Mouse (Mus musculus) forebrain, embryonic 11.5 days (tissue): Measurements from ENCODE around the gene Nr1d1. TPM values are rescaled to one million over a fixed set of nuclear protein-coding genes. Genes with fewer than 3 reads are reported as not detected.

Experiments
- ATAC-seq: fragments of 200-750 bp; cut with Nextera tagmentation; replicated peaks from 2 replicates; pipeline ENCODE4 v1.8.0; 2017; ENCODE audit warnings: moderate TSS enrichment; ENCODE audit not compliant: low FRiP score
- DNase-seq: peaks from one replicate; pipeline ENCODE4 v3.0.0-alpha.2; 2017; ENCODE audit warnings: low spot score
- H3K27ac ChIP-seq: fragments of 300-500 bp; sonication (generic); 2 replicates; pipeline ENCODE4 v1.5.1; 2014; ENCODE audit warnings: low read depth, low read length
- H3K27me3 ChIP-seq: fragments of 300-500 bp; sonication (generic); 2 replicates; pipeline ENCODE4 v1.6.1; 2014; ENCODE audit warnings: mild to moderate bottlenecking, low read length, mixed read lengths; ENCODE audit not compliant: control insufficient read depth, insufficient read depth
- H3K36me3 ChIP-seq: fragments of 300-500 bp; sonication (generic); 2 replicates; pipeline ENCODE4 v1.6.1; 2014; ENCODE audit warnings: mild to moderate bottlenecking, low read length, moderate library complexity, mixed read lengths; ENCODE audit not compliant: control insufficient read depth, insufficient read depth
- H3K4me1 ChIP-seq: fragments of 300-500 bp; sonication (generic); replicated peaks from 2 replicates; pipeline ENCODE4 v1.6.1; 2014; ENCODE audit warnings: low read length, mixed read lengths; ENCODE audit not compliant: control insufficient read depth, insufficient read depth
- H3K4me2 ChIP-seq: fragments of 300-500 bp; sonication (generic); 2 replicates; pipeline ENCODE4 v1.6.1; 2014; ENCODE audit warnings: low read depth, mild to moderate bottlenecking, low read length, moderate library complexity, mixed read lengths; ENCODE audit not compliant: severe bottlenecking
- H3K4me3 ChIP-seq: fragments of 300-500 bp; sonication (generic); 2 replicates; pipeline ENCODE4 v1.5.1; 2014; ENCODE audit warnings: low read depth, low read length
- H3K9ac ChIP-seq: fragments of 300-500 bp; sonication (generic); 2 replicates; pipeline ENCODE4 v1.6.1; 2014; ENCODE audit warnings: low read length
- H3K9me3 ChIP-seq: fragments of 300-500 bp; sonication (generic); 2 replicates; pipeline ENCODE4 v1.6.1; 2016; ENCODE audit warnings: low read length, mixed read lengths; ENCODE audit not compliant: control insufficient read depth
- WGBS: fragments of 180-500 bp; shearing (Covaris S2); extraction: QIAGEN DNeasy Blood & Tissue Kit; methylation state at CpG from one replicate; pipeline ENCODE4 v1.1.7; 2014; 5-methylcytosine and 5-hydroxymethylcytosine counted together
- polyA plus RNA-seq: library from polyadenylated mRNA; unstranded; fragments of >200 nt; fragmentation: Nextera tagmentation; extraction: Ambion mirVana; gene quantifications from 2 replicates; pipeline ENCODE4 v1.2.1, GENCODE M21; 2014

Gene Nr1d1
- polyA plus RNA-seq: 1.0 and 1.6 TPM in 2 replicates

DNA sequence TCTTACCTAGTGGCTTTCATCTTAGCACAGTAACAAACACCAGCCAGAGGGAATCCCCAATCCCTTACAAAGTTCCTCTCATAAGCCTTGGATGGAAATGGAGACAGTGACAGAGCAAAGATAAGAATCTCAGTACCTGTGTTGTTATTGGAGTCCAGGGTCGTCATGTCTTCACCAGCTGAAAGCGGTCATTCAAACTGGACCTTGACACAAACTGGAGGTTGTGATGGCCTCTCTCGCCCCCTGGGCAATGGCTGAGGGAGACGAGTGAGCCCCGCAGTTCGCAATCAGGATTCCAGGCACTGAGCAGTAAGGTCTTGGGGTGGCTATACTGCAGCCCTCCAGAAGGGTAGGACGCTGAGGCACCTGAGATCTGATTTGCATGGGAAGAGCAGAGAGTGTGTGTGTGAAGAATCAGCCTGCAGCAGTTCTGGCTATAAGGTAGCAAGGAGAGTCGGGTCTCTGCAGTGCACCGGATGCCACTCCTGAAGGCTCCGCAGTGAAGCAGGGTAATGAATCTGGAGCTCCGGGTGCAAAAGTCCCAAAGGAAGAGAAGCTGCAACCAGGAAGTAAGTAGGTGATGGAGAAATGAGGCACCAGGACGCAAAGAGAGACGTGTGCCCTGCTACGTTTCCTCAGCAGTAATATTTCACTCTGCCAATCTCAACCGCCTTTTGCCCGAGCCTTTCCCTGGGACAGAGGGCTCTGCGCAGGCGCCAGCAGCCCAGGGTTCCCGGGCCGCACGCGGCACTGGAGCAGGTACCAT is at the start of gene Nr1d1:
TSS of gene Nr1d1 (minus strand) at position 752 of the 766 bp plus-strand sequence.
- DNase-seq: no peak
- peaks cover 29% of the 10 kb centered on the region for H3K4me1 ChIP-seq
- WGBS: 1% methylated on average over 22 of the region's 22 CpGs
- H3K4me2 ChIP-seq: peak within 1 kb of the TSS; percentile 61
- H3K27ac ChIP-seq: 0 out of 2 replicates have a peak within 1 kb of the TSS, but pooled peaks have one; percentile 12
- no peaks in the 10 kb centered on the region for H3K27me3 ChIP-seq
- H3K9me3 ChIP-seq: no peaks in the 10 kb centered on the region
- H3K9ac ChIP-seq: peak within 1 kb of the TSS; percentile 45
- H3K4me3 ChIP-seq: peak within 1 kb of the TSS; percentile 28
- H3K36me3 ChIP-seq: no peaks in the 10 kb centered on the region
- no peak for ATAC-seq

DNA sequence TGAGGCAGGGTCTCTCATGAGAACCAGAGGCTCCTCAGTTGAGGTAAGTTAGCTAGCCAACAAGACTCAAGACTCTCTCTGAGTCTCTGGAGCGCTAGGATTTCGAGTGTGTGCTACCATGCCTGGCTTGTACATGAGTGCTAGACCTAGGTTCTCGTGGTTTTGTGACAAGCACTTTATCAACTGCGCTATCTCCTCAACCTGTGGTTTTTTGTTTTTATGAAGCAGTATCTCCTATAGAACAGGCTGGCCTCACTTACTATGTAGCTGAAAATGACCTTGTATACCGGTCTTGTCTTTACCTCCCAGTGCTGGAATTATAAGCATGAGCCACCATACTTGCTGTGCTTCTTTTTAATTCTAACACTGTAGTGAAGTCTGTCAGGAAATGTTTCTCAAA is 45.8 kb upstream of the Nr1d1 start:
- H3K36me3 ChIP-seq: peaks cover 38% of the 10 kb centered on the region
- no peak overlapping the region for H3K4me3 ChIP-seq
- no peaks in the 10 kb centered on the region for H3K27me3 ChIP-seq
- no peak for ATAC-seq
- H3K27ac ChIP-seq: no peak overlapping the region
- no peak for DNase-seq
- no peaks in the 10 kb centered on the region for H3K9me3 ChIP-seq
- H3K4me2 ChIP-seq: no peak overlapping the region
- H3K4me1 ChIP-seq: no peaks in the 10 kb centered on the region
- 95% methylated on average over 5 of the region's 5 CpGs for WGBS
- H3K9ac ChIP-seq: no peak overlapping the region

DNA sequence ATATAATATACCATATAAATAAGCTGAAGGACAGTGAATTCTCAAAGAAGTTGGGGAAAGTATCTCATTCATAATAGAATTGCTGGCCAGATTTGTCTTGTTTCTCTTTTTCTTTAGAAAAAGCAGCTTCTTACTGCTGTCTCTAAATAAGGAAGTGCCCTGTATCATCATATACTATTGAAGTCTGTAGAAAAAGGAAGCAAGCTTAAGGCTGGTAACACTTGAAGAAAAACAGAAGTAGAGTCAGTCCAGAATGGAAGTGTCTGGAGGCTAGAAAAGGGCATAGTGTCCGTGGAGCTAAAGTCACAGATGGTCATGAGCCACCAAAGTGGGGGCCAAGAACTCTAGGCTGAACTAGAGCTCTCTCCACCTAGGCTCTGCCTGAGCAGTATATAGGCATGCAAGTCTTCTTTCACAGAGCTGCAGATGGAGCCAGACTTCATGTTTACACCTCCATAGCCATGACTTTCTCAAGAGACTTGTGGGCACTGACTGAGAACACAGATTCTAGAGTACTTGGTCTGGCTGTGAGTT is 41.6 kb upstream of the Nr1d1 start:
- no peak overlapping the region for H3K4me3 ChIP-seq
- no peaks in the 10 kb centered on the region for H3K27me3 ChIP-seq
- no peak overlapping the region for H3K4me2 ChIP-seq
- DNase-seq (no peak), ATAC-seq (no peak)
- H3K36me3 ChIP-seq: peaks cover 23% of the 10 kb centered on the region
- no peaks in the 10 kb centered on the region for H3K4me1 ChIP-seq
- H3K9me3 ChIP-seq: no peaks in the 10 kb centered on the region
- 96% methylated on average over 1 of the region's 1 CpGs for WGBS
- H3K9ac ChIP-seq: no peak overlapping the region
- no peak overlapping the region for H3K27ac ChIP-seq

DNA sequence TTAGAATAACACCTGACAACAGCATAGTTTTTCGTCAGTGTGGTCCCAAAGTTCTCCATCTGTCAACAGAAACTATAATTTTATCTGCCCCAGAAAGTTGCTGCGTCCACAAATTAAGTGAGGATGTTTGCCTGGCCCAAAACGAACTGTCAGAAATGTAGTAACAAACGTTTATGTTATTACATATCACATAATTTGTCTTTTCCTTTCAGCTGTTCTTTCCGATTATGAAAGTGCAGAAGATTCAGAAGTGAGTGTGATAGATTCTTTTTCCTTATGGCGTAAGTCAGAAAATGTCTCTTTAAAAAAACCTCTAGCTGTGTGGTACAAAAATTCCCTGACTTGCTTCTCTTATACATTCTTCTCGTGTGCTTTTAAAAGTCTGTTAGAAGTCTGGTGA is 35.6 kb upstream of the Nr1d1 start:
- Histone ChIP-seq H3K9me3 (no peaks in the 10 kb centered on the region), H3K27me3 (no peaks in the 10 kb centered on the region), H3K4me2 (peak overlapping the region; percentile 78), H3K27ac (no peak overlapping the region), H3K4me1 (peaks cover 3% of the 10 kb centered on the region; the same call in 1 of the 2 replicates), H3K36me3 (peaks cover 5% of the 10 kb centered on the region), H3K4me3 (peak overlapping the region; percentile 90), H3K9ac (peak overlapping the region; percentile 93; the same call in 1 of the 2 replicates)
- whole genome bisulfite sequencing: 85% methylated on average over 7 of the region's 7 CpGs
- ATAC-seq (no peak), DNase-seq (no peak)

DNA sequence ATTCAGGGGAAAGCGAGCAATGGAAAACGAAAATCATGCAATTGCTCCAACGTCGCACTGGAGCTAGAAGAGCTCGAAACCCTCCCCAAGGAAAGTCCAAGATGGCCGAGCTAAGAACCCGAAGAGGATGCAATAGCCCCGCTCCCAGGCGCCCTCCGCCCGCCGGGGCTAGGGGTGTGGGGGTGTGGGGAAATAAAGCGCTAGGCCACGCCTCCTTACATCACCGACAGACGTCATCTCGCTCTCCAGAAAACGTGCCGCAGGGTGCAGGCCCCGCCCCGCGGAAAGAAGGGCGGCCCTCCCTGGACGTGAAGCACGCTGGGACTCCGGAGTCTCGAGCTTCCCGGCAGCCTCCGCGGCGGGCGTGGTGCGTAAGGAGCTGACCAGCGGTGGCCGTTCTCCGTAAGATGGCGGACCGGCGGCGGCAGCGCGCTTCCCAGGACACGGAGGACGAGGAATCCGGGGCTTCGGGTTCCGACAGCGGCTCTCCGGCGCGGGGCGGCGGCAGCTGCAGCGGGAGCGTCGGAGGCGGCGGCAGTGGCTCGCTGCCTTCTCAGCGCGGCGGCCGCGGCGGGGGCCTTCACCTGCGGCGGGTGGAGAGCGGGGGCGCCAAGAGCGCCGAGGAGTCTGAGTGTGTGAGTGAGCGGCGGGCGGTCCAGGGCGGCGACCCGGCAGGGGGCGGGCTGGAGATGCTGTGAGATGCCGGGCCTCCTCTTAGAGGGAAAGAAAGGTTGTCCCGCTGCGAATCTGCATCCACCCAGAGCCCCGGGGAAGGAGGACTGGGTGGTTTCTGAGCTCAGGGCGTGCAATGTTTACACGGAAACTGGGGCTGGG is 34.5 kb upstream of the Nr1d1 start:
- ATAC-seq (peak; percentile 99), DNase-seq (peak; percentile 99)
- peaks cover 5% of the 10 kb centered on the region for H3K36me3 ChIP-seq
- H3K27me3 ChIP-seq: no peaks in the 10 kb centered on the region
- WGBS: under 1% methylated on average over 80 of the region's 84 CpGs
- peak overlapping the region; percentile 95 for H3K27ac ChIP-seq
- no peaks in the 10 kb centered on the region for H3K9me3 ChIP-seq
- peak overlapping the region; percentile 90 for H3K4me3 ChIP-seq
- H3K4me2 ChIP-seq: peak overlapping the region; percentile 78
- H3K4me1 ChIP-seq: peaks cover 3% of the 10 kb centered on the region; the same call in 1 of the 2 replicates
- peak overlapping the region; percentile 93 for H3K9ac ChIP-seq

DNA sequence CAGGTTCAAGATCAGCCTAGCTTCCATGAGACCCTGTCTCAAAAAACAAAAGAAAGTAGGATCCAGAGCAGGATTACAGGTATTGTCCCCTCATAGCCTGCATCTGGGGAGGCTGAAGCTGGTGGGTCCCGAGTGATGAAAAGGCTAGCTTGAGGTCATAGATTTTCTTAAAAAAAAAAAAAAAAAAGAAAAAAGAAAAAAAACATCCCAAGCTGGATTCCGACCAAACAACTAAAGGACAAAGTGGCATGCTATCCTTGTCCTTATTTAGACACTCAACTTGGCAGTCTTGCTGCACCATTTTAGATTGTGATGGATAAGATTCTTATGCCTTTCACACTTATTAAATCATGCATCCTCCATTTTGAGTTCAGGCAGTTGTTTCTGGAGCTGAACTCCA is 33.3 kb upstream of the Nr1d1 start:
- Histone ChIP-seq H3K27ac (no peak overlapping the region), H3K4me2 (no peak overlapping the region), H3K36me3 (peaks cover 8% of the 10 kb centered on the region), H3K9ac (no peak overlapping the region), H3K27me3 (no peaks in the 10 kb centered on the region), H3K4me1 (peaks cover 3% of the 10 kb centered on the region; the same call in 1 of the 2 replicates), H3K4me3 (no peak overlapping the region), H3K9me3 (no peaks in the 10 kb centered on the region)
- ATAC-seq: no peak
- 74% methylated on average over 2 of the region's 2 CpGs for WGBS
- no peak for DNase-seq

DNA sequence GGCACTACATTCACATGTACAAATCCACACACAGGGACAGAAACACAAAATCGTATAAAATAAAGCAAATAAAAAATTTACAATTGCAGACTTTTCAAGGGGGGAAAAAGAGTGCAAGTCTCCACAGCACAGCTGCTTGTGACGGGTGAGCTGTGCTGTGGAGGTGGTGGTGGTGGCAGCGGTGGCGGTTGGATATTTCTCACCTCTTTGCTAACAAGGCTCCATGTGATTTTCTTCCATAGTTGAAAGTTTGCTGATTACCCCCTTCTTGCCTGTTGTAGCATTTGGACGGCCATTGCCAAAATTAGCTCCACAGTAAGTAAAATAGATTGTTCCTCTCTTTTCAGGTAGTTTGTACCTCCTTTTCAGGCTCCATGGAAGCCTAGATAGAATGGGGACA is 29.5 kb upstream of the Nr1d1 start, which contains the start of gene Casc3:
TSS of gene Casc3 (plus strand) at position 301 of the 400 bp plus-strand sequence.
- Histone ChIP-seq H3K4me3 (no peak within 1 kb of the TSS), H3K9me3 (no peaks in the 10 kb centered on the region), H3K27ac (no peak within 1 kb of the TSS), H3K9ac (no peak within 1 kb of the TSS), H3K4me1 (no peaks in the 10 kb centered on the region; the same call in 1 of the 2 replicates), H3K27me3 (no peaks in the 10 kb centered on the region), H3K4me2 (no peak within 1 kb of the TSS), H3K36me3 (peaks cover 13% of the 10 kb centered on the region)
- 93% methylated on average over 5 of the region's 5 CpGs for WGBS
- ATAC-seq (no peak), DNase-seq (no peak)

DNA sequence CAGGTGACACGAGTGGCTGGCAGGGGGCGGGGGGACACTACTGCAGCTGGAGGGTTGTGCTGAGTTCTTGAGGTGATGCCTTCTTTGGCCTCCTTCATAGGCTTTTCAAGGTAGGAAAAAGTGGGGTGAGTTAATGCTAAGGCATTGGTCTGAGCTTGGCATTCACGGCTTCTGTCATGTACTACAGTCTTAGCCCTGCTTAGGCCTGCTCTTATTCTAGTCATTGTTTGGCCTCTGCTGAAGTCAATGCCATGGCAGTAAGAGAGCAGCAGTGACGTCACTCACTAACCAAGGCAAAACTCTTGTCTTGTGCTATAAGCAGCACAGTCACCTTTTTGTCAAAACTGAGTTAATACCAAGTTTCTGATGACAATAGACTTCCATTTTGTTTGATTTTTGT is 22.8 kb upstream of the Nr1d1 start:
- Histone ChIP-seq H3K27ac (no peak overlapping the region), H3K4me2 (peak overlapping the region; percentile 90), H3K4me1 (peaks cover 11% of the 10 kb centered on the region), H3K4me3 (peak overlapping the region; percentile 100), H3K27me3 (no peaks in the 10 kb centered on the region), H3K36me3 (peaks cover 5% of the 10 kb centered on the region; the same call in 1 of the 2 replicates), H3K9me3 (no peaks in the 10 kb centered on the region), H3K9ac (no peak overlapping the region)
- DNase-seq (no peak), ATAC-seq (no peak)
- WGBS: 53% methylated on average over 4 of the region's 4 CpGs
